Mouse (Mus musculus) inflammation-experienced regulatory T-cells, adult 6 months (primary cell): Measurements from ENCODE around the gene Plcb4. TPM values are rescaled to one million over a fixed set of nuclear protein-coding genes. Genes with fewer than 3 reads are reported as not detected.
"Not testable (repeated sequence)": the region's sequence is repeated elsewhere in the genome, so short reads cannot be mapped to it uniquely, and the experiment has no call there.

ENCODE experiments used
- ATAC-seq: one replicate; pipeline ENCODE4 v1.8.0; 2017
- polyA plus RNA-seq, 3 experiments: library from polyadenylated mRNA; unstranded; fragments of 100-300 nt; shearing (Covaris generic); gene quantifications; one replicate each; pipeline ENCODE4 v1.2.1; 2017

Gene Plcb4
- polyA plus RNA-seq, 3 experiments from 2014 or later, result 22.0 to 31.2 (median 26.3) TPM

DNA sequence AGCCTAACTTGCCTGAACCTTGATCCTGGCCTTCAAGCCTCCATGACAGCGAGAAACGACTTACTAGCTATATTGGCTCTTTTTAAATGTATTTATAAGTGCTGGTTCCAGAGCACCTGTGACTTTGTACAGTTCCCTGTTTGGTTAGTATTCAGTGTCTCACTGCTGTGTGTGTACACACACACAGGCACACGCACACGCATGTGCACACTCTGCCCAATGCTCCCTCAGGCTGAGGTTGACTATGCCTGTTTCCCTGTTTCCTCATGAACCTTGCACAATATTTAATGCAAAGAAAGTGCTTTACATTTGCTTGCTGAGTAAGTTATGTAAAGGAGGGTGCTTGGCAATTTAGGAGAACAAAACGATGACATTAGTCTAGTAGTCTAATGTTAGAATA, 16.5 kb downstream of the Plcb4 start:
- no peak for ATAC-seq

DNA sequence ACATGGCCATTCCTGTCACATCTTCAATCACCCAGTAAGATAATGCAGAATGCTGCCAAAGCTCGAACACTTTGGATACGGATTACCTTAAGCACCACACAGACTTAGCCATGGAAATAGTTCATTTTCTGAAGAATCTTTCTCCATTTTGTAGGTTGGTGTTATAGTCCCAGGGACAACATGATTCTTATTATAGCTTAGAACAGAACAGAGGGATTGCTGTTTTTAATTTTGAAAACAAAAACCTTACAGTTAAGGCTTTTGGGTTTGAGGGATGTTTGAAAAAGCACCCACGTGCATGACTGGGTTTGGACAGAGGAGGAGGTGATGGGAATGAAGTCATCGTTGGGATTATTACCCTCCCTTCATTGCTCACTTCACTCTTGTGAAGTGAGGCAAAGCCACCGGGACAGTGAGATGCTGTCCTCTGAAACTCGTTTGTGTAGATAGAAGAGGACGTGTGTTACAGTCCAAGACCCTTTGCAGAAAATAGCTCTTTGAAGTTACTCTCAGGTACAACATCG, 18.2 kb downstream of the Plcb4 start:
- no peak for ATAC-seq

DNA sequence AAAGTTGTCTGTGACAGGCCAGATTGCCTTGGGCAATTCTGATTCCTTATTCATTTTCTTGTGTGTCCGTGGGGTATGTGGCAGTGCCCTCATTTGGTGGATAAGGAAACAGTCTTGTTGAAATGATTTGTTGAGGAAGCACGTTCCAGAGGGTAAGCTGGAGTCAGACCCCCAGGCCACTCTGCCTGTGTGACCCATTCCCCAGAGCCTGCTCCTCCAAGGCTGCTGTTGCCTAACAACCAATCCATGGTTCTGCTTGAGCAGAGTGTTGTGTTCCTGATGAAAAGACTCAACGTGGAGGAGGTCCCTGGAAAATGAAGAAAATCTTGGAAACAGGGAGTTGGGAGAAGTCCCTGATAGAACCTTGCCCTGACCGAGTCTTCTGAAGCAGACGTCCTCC, 18.8 kb downstream of the Plcb4 start:
- no peak for ATAC-seq

DNA sequence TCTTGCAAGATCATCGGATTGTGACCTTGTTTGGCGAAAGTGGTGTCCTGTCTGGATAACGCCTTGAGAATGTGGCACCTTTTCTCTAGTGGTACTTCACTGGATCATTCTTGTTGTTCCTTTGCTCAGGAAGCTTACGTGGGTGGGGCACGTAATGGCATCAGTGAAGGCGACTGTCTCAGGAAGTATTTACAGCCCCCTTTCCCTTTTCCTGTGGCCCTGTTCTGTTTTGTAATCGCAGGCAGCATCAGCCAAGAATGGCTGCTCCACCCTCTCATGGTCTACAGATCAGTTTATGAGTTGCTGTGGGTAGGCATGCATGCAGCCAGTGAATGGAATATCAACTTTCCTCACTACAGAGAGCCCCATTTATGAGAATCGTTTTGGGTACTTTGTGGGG, 21.2 kb downstream of the Plcb4 start:
- ATAC-seq, result no peak

- ATAC-seq, result no peak
Observed at GRCm38 (mm10) chr2:135680406-135681134, 21.8 kb downstream of the Plcb4 start.

GRCm38 (mm10) chr2:135683684-135684440, 25.1 kb downstream of the Plcb4 start:
- ATAC-seq, result no peak

GRCm38 (mm10) chr2:135686692-135687091, 27.9 kb downstream of the Plcb4 start:
- no peak for ATAC-seq

DNA sequence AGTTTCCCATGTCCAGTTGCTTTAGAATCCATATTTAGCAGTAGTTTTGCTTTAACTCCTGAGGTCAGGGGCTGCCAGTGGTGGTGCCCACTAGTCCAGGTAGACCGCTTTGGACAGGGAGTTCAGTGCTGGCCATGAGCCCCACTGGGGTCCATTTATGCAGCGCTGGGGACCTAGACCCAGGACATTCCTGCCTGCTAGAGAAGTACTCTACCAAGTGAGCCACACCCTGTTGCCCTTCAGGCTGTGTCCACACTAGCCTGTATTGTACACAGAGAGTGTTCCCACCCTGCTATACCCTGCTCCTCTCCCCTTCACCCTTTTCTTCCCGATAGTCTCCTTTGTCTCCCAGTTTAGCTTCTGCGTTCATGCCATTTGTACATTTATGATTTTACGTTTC, 28.8 kb downstream of the Plcb4 start:
- ATAC-seq, result no peak

- peak; percentile 67 for ATAC-seq
Observed at GRCm38 (mm10) chr2:135692568-135693488, 34.0 kb downstream of the Plcb4 start.

DNA sequence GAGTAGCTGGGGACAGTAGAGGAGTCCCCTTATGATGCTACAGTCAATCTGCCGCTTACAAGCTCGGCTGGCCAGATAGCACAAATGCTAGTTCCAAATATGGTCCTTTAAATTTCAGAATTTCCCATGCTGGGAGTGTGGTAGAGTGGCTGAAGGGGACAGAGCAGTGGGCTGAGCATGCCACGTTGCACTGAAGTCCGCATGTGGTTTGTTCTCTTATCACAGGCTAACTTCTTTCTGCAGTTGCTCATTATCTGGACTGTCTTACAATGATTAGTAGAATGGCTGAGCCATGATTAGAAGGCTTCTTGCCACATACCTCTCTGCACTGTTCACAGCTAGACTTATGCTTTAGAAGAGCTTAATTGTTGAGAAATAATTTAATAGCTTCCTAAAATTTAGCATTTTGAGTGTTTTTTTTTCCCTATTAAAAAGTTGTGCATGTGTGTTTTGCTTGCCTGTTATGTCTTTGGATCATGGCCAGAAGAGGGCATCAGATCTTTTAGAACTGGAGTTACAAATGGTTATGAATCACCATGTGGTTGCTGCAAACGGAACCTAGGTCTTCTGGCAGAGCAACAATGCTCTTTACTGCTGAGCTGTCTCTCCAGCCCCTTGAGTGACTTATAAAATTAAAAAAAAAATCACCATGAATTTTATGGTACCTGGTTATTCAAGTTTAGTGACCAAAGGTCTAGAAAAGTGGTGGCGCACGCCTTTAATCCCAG, 42.0 kb downstream of the Plcb4 start:
- ATAC-seq, result no peak

GRCm38 (mm10) chr2:135704673-135705072, 45.9 kb downstream of the Plcb4 start:
- no peak for ATAC-seq

- ATAC-seq, result no peak
Observed at GRCm38 (mm10) chr2:135707305-135707704, 48.5 kb downstream of the Plcb4 start.

- no peak for ATAC-seq
Observed at GRCm38 (mm10) chr2:135708386-135708785, 49.6 kb downstream of the Plcb4 start.

- no peak for ATAC-seq
Observed at GRCm38 (mm10) chr2:135708796-135709195, 50.0 kb downstream of the Plcb4 start.

- ATAC-seq, result not testable (repeated sequence)
Observed at GRCm38 (mm10) chr2:135709736-135710135, 50.9 kb downstream of the Plcb4 start.

- ATAC-seq, result no peak
Observed at GRCm38 (mm10) chr2:135711049-135711924, 52.5 kb downstream of the Plcb4 start.

DNA sequence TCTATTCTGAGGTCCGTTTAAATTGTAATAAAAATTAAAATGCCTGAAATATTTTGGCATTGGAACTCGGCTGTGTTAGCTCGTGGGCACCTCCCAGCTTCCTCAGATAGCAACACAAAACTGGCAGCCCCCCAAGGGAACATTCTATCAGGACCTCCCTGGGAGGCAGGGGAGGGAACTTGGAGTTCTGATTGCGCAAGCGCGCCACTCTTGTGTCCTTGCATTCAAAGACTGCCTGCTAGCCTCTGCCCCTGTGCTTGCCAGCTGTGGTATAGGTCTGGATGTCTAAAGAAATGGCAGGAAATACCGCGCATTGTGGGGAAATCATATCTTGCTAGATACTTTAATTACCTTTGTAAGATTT, 53.1 kb downstream of the Plcb4 start:
- no peak for ATAC-seq

DNA sequence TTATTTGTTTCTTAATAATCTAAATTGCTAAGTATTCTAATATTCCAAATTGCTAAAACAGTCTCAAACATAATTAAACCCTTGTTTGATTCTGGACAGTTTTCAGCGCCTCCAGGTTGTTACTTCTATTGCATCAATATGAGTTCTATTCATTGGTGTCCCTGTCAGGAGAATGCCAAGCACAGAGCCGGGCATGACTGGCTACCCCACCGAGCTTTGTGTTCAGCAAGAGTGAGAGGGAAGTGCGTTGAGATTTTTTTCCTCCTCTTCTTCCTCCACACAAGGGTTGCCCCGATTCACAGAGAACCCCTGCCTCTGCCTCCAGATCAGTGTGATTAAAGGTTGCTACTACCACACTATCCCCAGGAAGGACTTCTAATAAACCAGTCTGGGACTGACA, 53.5 kb downstream of the Plcb4 start:
- no peak for ATAC-seq

GRCm38 (mm10) chr2:135712921-135713320, 54.1 kb downstream of the Plcb4 start:
- ATAC-seq, result no peak

- no peak for ATAC-seq
Observed at GRCm38 (mm10) chr2:135716180-135716579, 57.4 kb downstream of the Plcb4 start.
